Mouse (Mus musculus) left cerebral cortex, postnatal 36 days (tissue): ENCODE measurements around the gene Ltb4r1. TPM values are rescaled to one million over a fixed set of nuclear protein-coding genes. Genes with fewer than 3 reads are reported as not detected.

Experiments used
- DNase-seq, 2 experiments: peaks; one replicate each; pipeline ENCODE4 v3.0.0; 2021 to 2022; ENCODE audit warnings: low spot score in 2 of 2, mixed read lengths in 1 of 2
- intact Hi-C: fragments of 180-260 bp; cut with DNase I; formaldehyde crosslinking; loops from one replicate; pipeline ENCODE4 v1.15.1; 2025
- total RNA-seq, 2 experiments: library from RNA; stranded (reverse); gene quantifications; 2 replicates each; pipeline ENCODE4 v1.2.3; 2021

The Ltb4r1 gene
- total RNA-seq, 2 experiments from 2014 or later = 0.29 to 0.59 TPM

- intact Hi-C loops = no loop called here
- peak; percentile 27 to 34 for DNase-seq
These were observed 15.5 kb downstream of the Ltb4r1 start for GRCm38 (mm10) chr14:55781310-55781709.

GRCm38 (mm10) chr14:55782361-55782960 lies 16.7 kb downstream of the Ltb4r1 start:
- no peak for DNase-seq
- intact Hi-C loops = no loop called here

DNA sequence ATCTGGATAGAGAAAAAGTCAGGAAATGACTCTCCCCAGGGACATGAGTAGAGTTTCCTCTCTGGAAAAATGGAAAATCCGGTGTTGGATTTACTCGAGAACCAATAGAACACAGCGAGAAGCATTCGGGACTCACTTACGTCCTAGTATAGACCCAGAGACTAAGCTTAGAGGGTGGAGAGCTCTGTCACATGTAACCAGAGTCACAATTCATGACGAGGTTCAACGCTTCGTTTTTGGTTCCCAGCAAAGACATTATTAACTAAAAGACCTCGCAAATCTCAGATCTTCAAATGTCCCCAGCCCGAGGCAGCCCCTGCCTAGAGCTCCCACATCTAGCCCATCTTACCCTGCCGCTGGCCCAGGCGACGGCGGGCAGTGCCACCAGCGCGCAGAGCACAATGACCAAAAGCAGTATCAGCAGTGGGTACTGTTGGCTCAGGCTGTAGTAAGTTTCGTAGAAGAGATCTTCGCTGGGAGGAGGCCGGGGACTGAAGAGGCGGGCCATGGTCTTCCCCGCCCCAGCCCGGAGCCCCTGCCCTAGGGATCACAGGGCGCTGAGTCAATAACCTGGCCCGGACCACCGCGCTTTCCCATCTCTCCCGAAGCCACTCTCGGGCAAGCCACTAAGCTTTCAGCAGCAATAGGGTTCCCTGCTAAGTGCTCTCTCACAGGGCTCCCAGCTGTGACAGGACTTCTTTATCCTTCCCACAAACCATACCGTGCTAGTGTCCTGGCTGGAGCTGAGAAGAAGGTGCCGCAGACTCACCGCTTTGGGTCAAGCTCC lies 17.6 kb downstream of the Ltb4r1 start:
- no peak for DNase-seq
- intact Hi-C loops = no loop called here

DNA sequence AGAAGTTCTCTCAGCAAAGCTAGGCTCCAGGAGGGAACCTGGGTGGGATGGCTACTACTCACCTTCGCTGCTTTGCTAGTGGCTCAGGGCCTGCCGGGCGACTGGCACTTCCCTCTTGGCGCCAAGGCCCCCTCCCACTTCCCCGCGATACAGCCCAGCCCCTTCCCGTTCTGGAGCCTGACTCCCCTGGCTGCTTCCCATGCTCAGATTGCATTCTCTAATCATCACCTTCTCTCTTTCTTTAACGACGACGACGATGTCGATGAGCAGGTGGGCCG lies 18.1 kb downstream of the Ltb4r1 start, which contains the start of gene Adcy4:
Gene Adcy4, minus strand, starts transcription at position 138 of the 278 bp plus-strand sequence.
- intact Hi-C loops = loop anchor here (2.0 kb wide), 1 partner anchor 79 kb away; no protein-coding TSS in a partner anchor
- no peak for DNase-seq

DNA sequence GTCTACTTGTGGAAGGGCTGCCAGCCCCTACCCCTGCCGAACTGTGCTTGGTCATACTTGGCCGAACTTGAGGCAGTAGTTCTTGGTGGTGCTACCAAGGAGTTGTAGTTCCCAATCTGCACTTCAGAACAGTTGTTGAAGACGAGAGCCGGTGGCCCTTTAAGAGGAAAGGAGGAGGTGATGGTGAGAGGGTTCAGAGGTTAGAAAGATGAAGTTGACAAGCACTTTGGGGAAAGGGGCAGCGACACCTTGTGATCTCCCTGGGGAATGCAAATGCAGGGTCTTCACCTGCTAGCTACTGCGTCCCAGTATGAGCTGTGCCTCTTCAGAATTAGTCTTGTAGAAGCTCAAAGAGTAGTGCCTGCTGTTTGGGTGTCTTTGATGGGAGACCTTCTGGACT lies 19.4 kb downstream of the Ltb4r1 start:
- DNase-seq = no peak
- intact Hi-C loops = loop anchor here (2.0 kb wide), 1 partner anchor 78 kb away; no protein-coding TSS in a partner anchor

DNA sequence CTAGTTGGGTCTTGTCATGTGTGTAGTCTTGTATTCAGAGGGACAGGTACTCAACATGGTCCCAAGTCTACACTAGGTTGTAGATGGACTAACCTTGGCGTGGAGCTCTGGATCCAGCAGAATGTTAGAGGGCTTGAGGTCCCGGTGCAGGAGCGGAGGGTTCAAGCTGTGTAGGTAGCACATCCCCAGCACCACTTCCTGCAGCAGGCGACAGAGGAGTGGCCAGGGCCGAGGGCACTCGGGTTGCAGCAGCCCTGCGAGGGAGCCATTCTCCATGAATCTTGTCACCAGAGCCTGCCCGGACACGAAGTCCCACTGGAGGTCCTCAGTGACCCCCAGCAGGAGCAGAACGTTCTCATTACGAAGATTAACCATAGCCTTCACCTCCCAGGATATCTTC lies 22.0 kb downstream of the Ltb4r1 start:
- DNase-seq = no peak
- intact Hi-C loops = no loop called here

DNA sequence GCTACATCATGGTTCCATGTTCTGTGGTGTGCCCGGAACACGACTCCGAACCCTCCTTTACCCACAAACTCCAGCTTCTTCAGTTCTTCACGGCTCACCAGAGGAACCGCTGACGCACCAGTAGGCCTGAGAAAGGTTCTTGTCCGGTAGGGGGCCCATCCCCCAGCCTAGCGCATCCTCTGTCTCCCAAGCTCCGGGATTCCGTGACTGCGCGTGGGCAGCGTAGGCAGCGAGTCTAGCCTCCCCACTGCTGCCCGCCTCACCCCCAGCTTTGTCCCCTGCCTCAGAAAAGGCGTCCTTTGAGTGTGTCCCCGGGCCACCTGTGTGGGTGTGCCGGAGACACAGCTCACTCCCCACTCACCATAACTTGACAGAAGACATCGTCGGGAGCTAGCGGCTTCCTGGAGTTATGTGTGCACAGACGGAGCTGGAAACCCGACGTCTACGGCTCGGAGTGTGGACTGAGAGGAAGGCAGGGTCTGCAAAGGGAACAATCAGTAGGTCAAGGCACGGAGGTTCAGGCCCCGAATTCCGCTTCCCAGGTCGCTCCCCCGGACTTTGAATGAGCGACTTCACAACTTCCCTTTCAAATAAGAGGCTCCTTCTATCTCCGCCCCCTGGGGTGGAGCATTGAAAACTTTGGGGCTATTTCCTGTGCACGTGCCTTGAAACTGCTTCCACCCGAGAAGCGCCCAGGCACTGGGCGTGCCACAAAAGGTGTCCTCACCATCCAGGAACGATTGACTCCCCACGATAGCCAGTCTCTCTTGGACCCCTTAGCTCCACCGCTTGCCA lies 22.7 kb downstream of the Ltb4r1 start, which contains the start of gene Ripk3:
Gene Ripk3, minus strand, starts transcription at position 610 of the 795 bp plus-strand sequence.
- intact Hi-C loops = no loop called here
- DNase-seq = no peak

DNA sequence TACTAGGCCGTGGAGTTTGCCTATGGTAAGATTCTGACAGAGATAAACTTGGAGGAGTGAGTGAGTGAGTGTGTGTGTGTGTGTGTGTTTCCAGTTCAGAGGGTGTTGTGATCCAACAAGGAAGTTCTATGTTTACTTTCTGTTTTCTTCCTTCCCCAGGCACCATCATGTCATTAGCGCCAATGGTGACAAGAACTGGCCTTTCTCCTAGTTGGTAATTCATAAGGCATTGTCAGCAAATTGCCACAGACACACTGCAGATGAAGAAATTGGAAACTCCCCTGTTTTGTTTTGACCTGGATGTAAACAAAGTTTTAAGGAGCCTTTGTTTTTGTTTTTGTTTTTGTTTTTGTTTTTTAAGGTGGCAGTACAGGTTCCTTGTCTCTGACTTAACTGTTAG lies 27.7 kb downstream of the Ltb4r1 start:
- intact Hi-C loops = no loop called here
- no peak for DNase-seq

- intact Hi-C loops = no loop called here
- no peak for DNase-seq
These were observed 28.2 kb downstream of the Ltb4r1 start for GRCm38 (mm10) chr14:55793946-55794345.

- no peak for DNase-seq
- intact Hi-C loops = no loop called here
These were observed 29.8 kb downstream of the Ltb4r1 start for GRCm38 (mm10) chr14:55795380-55796163.

DNA sequence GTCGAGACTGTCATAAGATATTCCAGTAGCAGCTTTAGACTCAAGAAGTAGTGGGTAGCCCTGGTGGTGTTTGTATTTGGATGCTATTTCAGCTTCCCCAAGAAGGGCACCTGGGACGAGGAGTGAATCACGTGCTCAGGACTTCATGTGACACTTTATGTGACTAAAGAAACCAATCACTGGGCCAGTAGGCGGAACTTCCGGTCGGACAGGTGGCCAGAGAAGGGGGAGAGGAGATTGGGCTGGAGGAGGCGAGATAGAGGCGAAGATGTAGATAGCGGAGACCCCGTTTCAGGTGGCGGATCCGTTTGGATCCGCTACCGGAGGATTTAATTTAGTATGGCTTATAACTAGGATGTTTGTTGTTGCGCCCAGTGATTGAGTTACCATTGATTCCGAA lies 49.1 kb downstream of the Ltb4r1 start:
- intact Hi-C loops = no loop called here
- peak; percentile 35 to 45 for DNase-seq

GRCm38 (mm10) chr14:55815310-55815751 lies 49.6 kb downstream of the Ltb4r1 start:
- intact Hi-C loops = no loop called here
- DNase-seq = no peak

Other genes starting within 250 kb of the Ltb4r1 start
- under 1 TPM; 0.44 to 0.77 TPM for gene Nrl, start 241.0 kb upstream of the Ltb4r1 start, total RNA-seq
- gene Pck2, start 225.7 kb upstream of the Ltb4r1 start, total RNA-seq = 10 to 100 TPM; 24.8 to 28.9 TPM
- 10 to 100 TPM; 76.9 to 82.1 TPM for gene Dcaf11, start 206.0 kb upstream of the Ltb4r1 start, total RNA-seq
- gene A730061H03Rik, start 205.6 kb upstream of the Ltb4r1 start, total RNA-seq = 1 to 10 TPM in 1 of 2 experiments, not detected in 1; 1.0 TPM
- not detected for gene Fitm1, start 190.3 kb upstream of the Ltb4r1 start, total RNA-seq
- 10 to 100 TPM; 41.9 to 50.1 TPM for gene Psme1, start 187.8 kb upstream of the Ltb4r1 start, total RNA-seq
- gene Emc9, start 180.7 kb upstream of the Ltb4r1 start, total RNA-seq = 10 to 100 TPM; 49.0 to 52.7 TPM
- gene Psme2, start 174.8 kb upstream of the Ltb4r1 start, total RNA-seq = 10 to 100 TPM; 42.3 to 45.4 TPM
- 10 to 100 TPM; 30.4 to 33.5 TPM for gene Rnf31, start 174.3 kb upstream of the Ltb4r1 start, total RNA-seq
- 10 to 100 TPM in 1 of 2 experiments, 1 to 10 TPM in 1; 9.1 to 11.6 TPM for gene Irf9, start 162.4 kb upstream of the Ltb4r1 start, total RNA-seq
- gene Rec8, start 147.9 kb upstream of the Ltb4r1 start, total RNA-seq = 1 to 10 TPM; 1.6 to 4.4 TPM
- 100 to 1,000 TPM; 112 to 122 TPM for gene Ipo4, start 130.0 kb upstream of the Ltb4r1 start, total RNA-seq
- gene Gm49378, start 128.1 kb upstream of the Ltb4r1 start, total RNA-seq = 1 to 10 TPM in 1 of 2 experiments, under 1 TPM in 1; 0.84 to 4.9 TPM
- gene Tm9sf1, start 122.2 kb upstream of the Ltb4r1 start, total RNA-seq = 10 to 100 TPM; 39.0 to 41.9 TPM
- gene Tssk4, start 115.8 kb upstream of the Ltb4r1 start, total RNA-seq = 1 to 10 TPM in 1 of 2 experiments, under 1 TPM in 1; 0.49 to 1.6 TPM
- 10 to 100 TPM; 39.1 to 41.7 TPM for gene Mdp1, start 105.5 kb upstream of the Ltb4r1 start, total RNA-seq
- gene Gmpr2, start 94.0 kb upstream of the Ltb4r1 start, total RNA-seq = 10 to 100 TPM; 20.6 to 24.9 TPM
- gene Nedd8, start 93.8 kb upstream of the Ltb4r1 start, total RNA-seq = 100 to 1,000 TPM; 310 to 333 TPM
- 10 to 100 TPM; 15.2 to 16.9 TPM for gene Tinf2, start 84.1 kb upstream of the Ltb4r1 start, total RNA-seq
- gene Tgm1, start 52.0 kb upstream of the Ltb4r1 start, total RNA-seq = not detected
- 10 to 100 TPM; 50.6 to 50.9 TPM for gene Rabggta, start 43.7 kb upstream of the Ltb4r1 start, total RNA-seq
- gene Dhrs1, start 20.3 kb upstream of the Ltb4r1 start, total RNA-seq = 10 to 100 TPM; 78.5 to 83.9 TPM
- gene Nop9, start 20.3 kb upstream of the Ltb4r1 start, total RNA-seq = 10 to 100 TPM; 10.5 to 12.5 TPM
- gene Cideb, start 7.5 kb upstream of the Ltb4r1 start, total RNA-seq = 1 to 10 TPM; 2.5 to 3.0 TPM
- gene Ltb4r2, start 4.5 kb upstream of the Ltb4r1 start, total RNA-seq = under 1 TPM; 0.20 to 0.67 TPM
- gene Adcy4, start 18.1 kb downstream of the Ltb4r1 start, total RNA-seq = 1 to 10 TPM; 3.8 to 8.0 TPM
- under 1 TPM in 1 of 2 experiments, not detected in 1; 0.89 TPM for gene Ripk3, start 22.9 kb downstream of the Ltb4r1 start, total RNA-seq
- 1 to 10 TPM; 1.8 TPM for gene Nfatc4, start 57.2 kb downstream of the Ltb4r1 start, total RNA-seq
- gene Nynrin, start 88.0 kb downstream of the Ltb4r1 start, total RNA-seq = 1 to 10 TPM; 7.9 to 9.5 TPM
- gene Cbln3, start 118.4 kb downstream of the Ltb4r1 start, total RNA-seq = under 1 TPM; 0.29 to 0.49 TPM
- 10 to 100 TPM; 11.4 to 12.7 TPM for gene Khnyn, start 119.0 kb downstream of the Ltb4r1 start, total RNA-seq
- gene Sdr39u1, start 134.3 kb downstream of the Ltb4r1 start, total RNA-seq = 100 to 1,000 TPM in 1 of 2 experiments, 10 to 100 TPM in 1; 89.7 to 104 TPM
- not detected for gene Cma1, start 178.7 kb downstream of the Ltb4r1 start, total RNA-seq
- not detected for gene Cma2, start 185.0 kb downstream of the Ltb4r1 start, total RNA-seq